Mouse (Mus musculus): ENCODE data around the gene Pex7. TPM values are rescaled to one million over a fixed set of nuclear protein-coding genes. Genes with fewer than 3 reads are reported as not detected.

The Pex7 gene
- polyA plus RNA-seq, 1 experiment from 2014 or later = 22.7 TPM

DNA sequence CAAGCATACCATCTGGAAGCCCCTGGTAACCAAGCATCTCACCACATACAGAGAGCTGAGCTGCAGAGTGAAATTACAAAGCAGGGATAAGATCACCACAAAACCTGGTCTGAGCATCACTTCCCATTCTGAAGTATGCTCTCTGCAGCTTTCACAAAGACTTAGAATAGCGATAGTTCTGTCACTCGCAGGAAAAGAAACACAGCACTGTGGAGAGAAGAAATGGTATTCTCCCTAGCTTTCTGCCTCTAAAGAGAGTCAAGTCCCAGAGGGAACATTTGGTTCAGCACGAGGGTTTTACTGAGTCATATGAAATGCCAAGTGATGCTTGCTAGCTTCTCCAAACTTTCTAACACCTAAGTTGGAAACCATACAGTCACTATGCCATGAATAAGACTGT lies 17.6 kb downstream of the Pex7 start:
- Histone ChIP-seq H3K9me3 (replicated peaks; ENCODE audit: control insufficient read depth, low read length) (no peaks in the 10 kb centered on the region), H3K9ac (replicated peaks; ENCODE audit: low read length) (no peak overlapping the region), H3K36me3 (replicated peaks; ENCODE audit: control insufficient read depth, insufficient read depth, low read depth, low read length) (no peaks in the 10 kb centered on the region), H3K4me1 (ENCODE audit: control insufficient read depth, insufficient read depth, low read length) (no peaks in the 10 kb centered on the region), H3K4me2 (ENCODE audit: low read depth, low read length) (no peak overlapping the region), H3K27me3 (ENCODE audit: control insufficient read depth, insufficient read depth, low read length) (no peaks in the 10 kb centered on the region), H3K4me3 (ENCODE audit: low read depth, low read length) (no peak overlapping the region), H3K27ac (replicated peaks; ENCODE audit: low read depth, low read length) (no peak overlapping the region)
- ATAC-seq (replicated peaks; ENCODE audit: insufficient number of reproducible peaks, low FRiP score, low TSS enrichment, low read depth) = no peak
- WGBS = 84% methylated on average over 3 of the region's 3 CpGs
- DNase-seq (ENCODE audit: low spot score) = no peak

DNA sequence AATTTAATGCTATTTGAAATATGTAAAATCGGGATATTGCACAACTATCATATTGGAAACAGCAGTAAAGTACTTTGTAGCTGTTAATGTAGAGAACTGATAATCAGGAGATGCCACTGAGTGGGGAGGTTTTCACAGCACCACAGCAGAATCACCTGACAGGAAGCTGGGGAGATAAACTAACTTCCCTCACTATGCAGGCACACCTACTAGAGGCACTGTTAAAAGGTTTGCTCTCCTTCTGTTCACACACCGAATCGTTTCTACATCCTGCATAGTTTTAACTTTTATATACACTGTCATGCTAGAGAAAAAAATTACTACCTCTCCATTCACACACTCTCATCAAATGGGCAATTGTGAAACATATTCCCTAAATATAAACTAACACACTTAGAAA lies 21.2 kb downstream of the Pex7 start:
- no peak overlapping the region for H3K4me3 ChIP-seq (ENCODE audit: low read depth, low read length)
- no peaks in the 10 kb centered on the region for H3K4me1 ChIP-seq (ENCODE audit: control insufficient read depth, insufficient read depth, low read length)
- H3K9me3 ChIP-seq (replicated peaks; ENCODE audit: control insufficient read depth, low read length) = no peaks in the 10 kb centered on the region
- H3K27me3 ChIP-seq (ENCODE audit: control insufficient read depth, insufficient read depth, low read length) = no peaks in the 10 kb centered on the region
- H3K9ac ChIP-seq (replicated peaks; ENCODE audit: low read length) = no peak overlapping the region
- H3K36me3 ChIP-seq (replicated peaks; ENCODE audit: control insufficient read depth, insufficient read depth, low read depth, low read length) = no peaks in the 10 kb centered on the region
- no peak overlapping the region for H3K4me2 ChIP-seq (ENCODE audit: low read depth, low read length)
- 90% methylated on average over 3 of the region's 3 CpGs for WGBS
- DNase-seq (ENCODE audit: low spot score) (no peak), ATAC-seq (replicated peaks; ENCODE audit: insufficient number of reproducible peaks, low FRiP score, low TSS enrichment, low read depth) (no peak)
- no peak overlapping the region for H3K27ac ChIP-seq (replicated peaks; ENCODE audit: low read depth, low read length)

DNA sequence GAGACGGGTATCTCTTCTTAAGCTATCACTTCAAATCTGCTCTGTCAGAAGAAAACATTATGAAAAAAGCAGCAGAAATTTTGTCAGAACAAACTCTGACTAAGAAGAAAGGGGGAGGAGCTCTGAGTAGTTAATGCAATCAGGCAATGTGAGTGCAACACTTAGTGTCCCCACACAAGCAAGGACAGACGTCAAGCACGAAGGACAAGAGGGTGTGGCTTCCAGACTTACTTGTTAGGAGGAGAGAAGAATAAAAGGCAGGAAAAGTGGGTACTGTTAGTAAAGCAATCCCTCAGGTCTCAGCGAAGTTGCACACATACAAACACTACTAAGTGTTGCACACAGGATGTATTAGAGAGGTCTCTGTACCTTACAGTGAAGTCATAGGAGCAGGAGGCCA lies 23.1 kb downstream of the Pex7 start:
- DNase-seq (ENCODE audit: low spot score) = no peak
- no peak overlapping the region for H3K9ac ChIP-seq (replicated peaks; ENCODE audit: low read length)
- H3K9me3 ChIP-seq (replicated peaks; ENCODE audit: control insufficient read depth, low read length) = no peaks in the 10 kb centered on the region
- no peak overlapping the region for H3K4me2 ChIP-seq (ENCODE audit: low read depth, low read length)
- H3K27me3 ChIP-seq (ENCODE audit: control insufficient read depth, insufficient read depth, low read length) = no peaks in the 10 kb centered on the region
- H3K27ac ChIP-seq (replicated peaks; ENCODE audit: low read depth, low read length) = no peak overlapping the region
- no peak for ATAC-seq (replicated peaks; ENCODE audit: insufficient number of reproducible peaks, low FRiP score, low TSS enrichment, low read depth)
- H3K4me3 ChIP-seq (ENCODE audit: low read depth, low read length) = no peak overlapping the region
- H3K36me3 ChIP-seq (replicated peaks; ENCODE audit: control insufficient read depth, insufficient read depth, low read depth, low read length) = no peaks in the 10 kb centered on the region
- H3K4me1 ChIP-seq (ENCODE audit: control insufficient read depth, insufficient read depth, low read length) = no peaks in the 10 kb centered on the region
- 75% methylated on average over 4 of the region's 4 CpGs for WGBS

DNA sequence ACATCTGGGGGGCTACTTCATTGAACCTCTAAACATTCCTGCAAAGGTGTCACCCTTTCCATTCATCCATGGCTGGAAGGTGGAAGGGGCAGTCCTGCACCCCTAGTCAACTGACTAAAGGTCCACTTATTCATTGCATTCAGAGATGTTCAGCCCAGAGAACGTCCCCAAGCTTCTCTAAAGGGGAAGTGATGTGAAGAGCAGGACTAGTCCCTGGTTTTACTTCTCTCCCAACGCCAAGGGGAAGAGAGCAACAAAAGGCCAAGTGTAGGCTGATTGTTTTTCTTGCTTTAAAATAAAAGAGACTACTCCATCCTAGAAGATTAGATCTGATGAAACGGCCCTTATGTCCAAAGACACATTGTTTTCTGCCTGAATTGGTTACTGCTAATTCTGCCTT lies 27.1 kb downstream of the Pex7 start:
- 73% methylated on average over 3 of the region's 3 CpGs for WGBS
- Histone ChIP-seq H3K4me1 (ENCODE audit: control insufficient read depth, insufficient read depth, low read length) (no peaks in the 10 kb centered on the region), H3K27ac (replicated peaks; ENCODE audit: low read depth, low read length) (no peak overlapping the region), H3K9ac (replicated peaks; ENCODE audit: low read length) (no peak overlapping the region), H3K27me3 (ENCODE audit: control insufficient read depth, insufficient read depth, low read length) (no peaks in the 10 kb centered on the region), H3K4me2 (ENCODE audit: low read depth, low read length) (no peak overlapping the region), H3K9me3 (replicated peaks; ENCODE audit: control insufficient read depth, low read length) (no peaks in the 10 kb centered on the region), H3K4me3 (ENCODE audit: low read depth, low read length) (no peak overlapping the region), H3K36me3 (replicated peaks; ENCODE audit: control insufficient read depth, insufficient read depth, low read depth, low read length) (no peaks in the 10 kb centered on the region)
- DNase-seq (ENCODE audit: low spot score) (no peak), ATAC-seq (replicated peaks; ENCODE audit: insufficient number of reproducible peaks, low FRiP score, low TSS enrichment, low read depth) (no peak)

DNA sequence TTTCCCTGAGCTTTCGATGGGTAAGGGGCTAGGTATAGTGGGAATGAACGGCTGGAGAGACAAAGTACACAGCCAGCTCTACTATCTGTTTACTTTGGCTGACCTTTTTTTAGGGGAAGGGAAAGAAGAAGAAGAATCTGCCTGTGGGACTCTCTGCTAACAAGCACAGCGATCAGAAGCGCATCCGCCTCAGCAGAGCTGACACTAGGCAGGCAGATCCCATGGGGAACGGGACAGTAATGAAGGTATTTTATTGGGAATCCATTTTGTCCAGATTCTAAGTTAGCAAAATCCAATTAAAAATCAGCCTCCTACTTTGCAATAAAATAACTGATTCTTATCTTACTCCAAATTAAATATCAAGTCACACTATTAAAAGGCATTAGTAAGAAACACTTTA lies 28.3 kb downstream of the Pex7 start:
- Histone ChIP-seq H3K4me1 (ENCODE audit: control insufficient read depth, insufficient read depth, low read length) (no peaks in the 10 kb centered on the region), H3K9ac (replicated peaks; ENCODE audit: low read length) (no peak overlapping the region), H3K27ac (replicated peaks; ENCODE audit: low read depth, low read length) (no peak overlapping the region), H3K4me3 (ENCODE audit: low read depth, low read length) (no peak overlapping the region), H3K4me2 (ENCODE audit: low read depth, low read length) (no peak overlapping the region), H3K27me3 (ENCODE audit: control insufficient read depth, insufficient read depth, low read length) (no peaks in the 10 kb centered on the region), H3K9me3 (replicated peaks; ENCODE audit: control insufficient read depth, low read length) (no peaks in the 10 kb centered on the region), H3K36me3 (replicated peaks; ENCODE audit: control insufficient read depth, insufficient read depth, low read depth, low read length) (no peaks in the 10 kb centered on the region)
- DNase-seq (ENCODE audit: low spot score) (no peak), ATAC-seq (replicated peaks; ENCODE audit: insufficient number of reproducible peaks, low FRiP score, low TSS enrichment, low read depth) (no peak)
- WGBS = 70% methylated on average over 6 of the region's 6 CpGs

DNA sequence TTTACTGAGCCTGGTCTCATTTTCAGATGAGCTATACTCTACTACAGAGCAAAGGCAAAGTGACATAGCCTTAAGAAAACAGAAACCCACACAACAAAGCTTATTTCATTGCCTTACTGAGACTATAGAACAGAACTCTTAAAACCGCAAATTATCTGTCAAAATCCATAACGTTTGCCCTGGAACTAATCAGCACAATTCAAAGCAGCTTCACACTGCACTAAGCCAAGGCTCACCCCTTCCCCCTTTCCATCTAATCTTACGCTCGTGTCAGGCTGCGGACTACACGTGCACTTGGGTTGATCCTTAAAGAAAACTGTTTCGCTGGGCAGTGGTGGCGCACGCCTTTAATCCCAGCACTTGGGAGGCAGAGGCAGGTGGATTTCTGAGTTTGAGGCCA lies 29.8 kb downstream of the Pex7 start:
- H3K9me3 ChIP-seq (replicated peaks; ENCODE audit: control insufficient read depth, low read length) = no peaks in the 10 kb centered on the region
- no peaks in the 10 kb centered on the region for H3K36me3 ChIP-seq (replicated peaks; ENCODE audit: control insufficient read depth, insufficient read depth, low read depth, low read length)
- H3K4me1 ChIP-seq (ENCODE audit: control insufficient read depth, insufficient read depth, low read length) = no peaks in the 10 kb centered on the region
- no peak for DNase-seq (ENCODE audit: low spot score)
- no peak overlapping the region for H3K9ac ChIP-seq (replicated peaks; ENCODE audit: low read length)
- H3K4me3 ChIP-seq (ENCODE audit: low read depth, low read length) = no peak overlapping the region
- H3K27ac ChIP-seq (replicated peaks; ENCODE audit: low read depth, low read length) = no peak overlapping the region
- no peak for ATAC-seq (replicated peaks; ENCODE audit: insufficient number of reproducible peaks, low FRiP score, low TSS enrichment, low read depth)
- no peak overlapping the region for H3K4me2 ChIP-seq (ENCODE audit: low read depth, low read length)
- 78% methylated on average over 9 of the region's 9 CpGs for WGBS
- no peaks in the 10 kb centered on the region for H3K27me3 ChIP-seq (ENCODE audit: control insufficient read depth, insufficient read depth, low read length)

DNA sequence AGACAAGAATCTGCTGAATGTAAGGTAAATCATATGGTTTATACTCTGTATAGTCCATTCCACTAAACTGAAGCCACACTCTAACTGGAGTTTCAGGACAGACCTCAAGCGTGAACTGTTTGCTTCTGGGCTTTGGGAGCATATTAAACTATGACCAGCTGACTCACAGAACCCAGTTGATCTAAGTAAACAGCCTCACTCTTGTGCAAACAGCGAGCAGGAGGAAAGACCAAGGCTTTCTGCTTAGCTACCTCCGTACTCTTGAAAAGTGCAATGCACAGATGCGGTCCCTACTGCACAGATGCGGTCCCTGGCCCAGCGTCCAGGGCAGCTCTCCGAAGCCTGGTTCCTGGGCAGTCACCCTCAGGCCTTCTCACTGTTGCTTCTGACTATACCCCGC lies 30.2 kb downstream of the Pex7 start:
- no peak overlapping the region for H3K4me3 ChIP-seq (ENCODE audit: low read depth, low read length)
- no peaks in the 10 kb centered on the region for H3K4me1 ChIP-seq (ENCODE audit: control insufficient read depth, insufficient read depth, low read length)
- no peak overlapping the region for H3K9ac ChIP-seq (replicated peaks; ENCODE audit: low read length)
- no peak overlapping the region for H3K4me2 ChIP-seq (ENCODE audit: low read depth, low read length)
- no peaks in the 10 kb centered on the region for H3K36me3 ChIP-seq (replicated peaks; ENCODE audit: control insufficient read depth, insufficient read depth, low read depth, low read length)
- H3K27me3 ChIP-seq (ENCODE audit: control insufficient read depth, insufficient read depth, low read length) = no peaks in the 10 kb centered on the region
- H3K9me3 ChIP-seq (replicated peaks; ENCODE audit: control insufficient read depth, low read length) = no peaks in the 10 kb centered on the region
- no peak for DNase-seq (ENCODE audit: low spot score)
- no peak overlapping the region for H3K27ac ChIP-seq (replicated peaks; ENCODE audit: low read depth, low read length)
- ATAC-seq (replicated peaks; ENCODE audit: insufficient number of reproducible peaks, low FRiP score, low TSS enrichment, low read depth) = no peak
- 83% methylated on average over 8 of the region's 8 CpGs for WGBS

DNA sequence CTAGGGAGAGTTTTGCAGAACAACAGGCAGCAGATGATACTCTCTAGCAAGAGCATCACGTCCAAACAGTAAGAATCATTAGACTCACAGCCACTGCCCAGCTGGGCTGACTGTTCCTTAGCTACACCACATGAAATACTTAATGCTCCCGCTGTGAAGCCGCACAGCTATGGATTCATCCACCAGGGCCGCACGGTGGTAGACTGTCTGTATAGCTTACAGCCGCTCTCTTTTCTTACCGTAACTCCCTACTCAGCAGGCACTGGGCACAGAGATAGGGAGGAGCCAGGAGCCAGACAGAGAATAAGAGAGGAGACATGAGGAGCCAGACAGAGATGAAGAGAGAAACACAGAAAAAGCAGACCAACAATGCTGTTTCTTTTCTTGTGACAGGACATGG lies 30.8 kb downstream of the Pex7 start:
- WGBS = 70% methylated on average over 7 of the region's 7 CpGs
- Histone ChIP-seq H3K27me3 (ENCODE audit: control insufficient read depth, insufficient read depth, low read length) (no peaks in the 10 kb centered on the region), H3K4me2 (ENCODE audit: low read depth, low read length) (no peak overlapping the region), H3K4me3 (ENCODE audit: low read depth, low read length) (no peak overlapping the region), H3K9ac (replicated peaks; ENCODE audit: low read length) (no peak overlapping the region), H3K4me1 (ENCODE audit: control insufficient read depth, insufficient read depth, low read length) (no peaks in the 10 kb centered on the region), H3K36me3 (replicated peaks; ENCODE audit: control insufficient read depth, insufficient read depth, low read depth, low read length) (no peaks in the 10 kb centered on the region), H3K9me3 (replicated peaks; ENCODE audit: control insufficient read depth, low read length) (no peaks in the 10 kb centered on the region), H3K27ac (replicated peaks; ENCODE audit: low read depth, low read length) (no peak overlapping the region)
- DNase-seq (ENCODE audit: low spot score) (no peak), ATAC-seq (replicated peaks; ENCODE audit: insufficient number of reproducible peaks, low FRiP score, low TSS enrichment, low read depth) (no peak)

DNA sequence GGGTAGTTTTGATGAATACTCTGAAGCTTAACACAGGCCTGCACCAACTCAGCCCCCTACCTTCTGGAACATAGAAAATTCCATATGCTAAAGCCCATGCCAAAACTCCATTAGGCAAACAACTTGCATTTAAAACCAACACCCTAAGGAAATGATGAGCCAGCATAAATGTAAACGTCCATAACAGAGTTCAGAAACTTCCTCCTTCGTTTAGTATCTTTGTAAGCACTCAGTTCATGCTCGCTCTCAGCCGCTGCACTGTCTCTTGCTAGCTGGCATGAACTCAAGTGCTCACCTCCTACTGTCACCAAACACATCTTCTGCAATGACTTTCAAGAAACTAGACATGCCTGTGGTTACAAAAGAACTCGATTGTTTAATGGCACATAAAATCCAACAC lies 32.1 kb downstream of the Pex7 start:
- 90% methylated on average over 5 of the region's 5 CpGs for WGBS
- DNase-seq (ENCODE audit: low spot score) = no peak

More for the DNA sequence above, 32.1 kb downstream of the Pex7 start:
- H3K4me2 ChIP-seq (ENCODE audit: low read depth, low read length) = no peak overlapping the region
- H3K27ac ChIP-seq (replicated peaks; ENCODE audit: low read depth, low read length) = no peak overlapping the region
- no peaks in the 10 kb centered on the region for H3K27me3 ChIP-seq (ENCODE audit: control insufficient read depth, insufficient read depth, low read length)
- no peak overlapping the region for H3K9ac ChIP-seq (replicated peaks; ENCODE audit: low read length)
- no peak overlapping the region for H3K4me3 ChIP-seq (ENCODE audit: low read depth, low read length)
- no peak for ATAC-seq (replicated peaks; ENCODE audit: insufficient number of reproducible peaks, low FRiP score, low TSS enrichment, low read depth)
- H3K9me3 ChIP-seq (replicated peaks; ENCODE audit: control insufficient read depth, low read length) = no peaks in the 10 kb centered on the region
- H3K4me1 ChIP-seq (ENCODE audit: control insufficient read depth, insufficient read depth, low read length) = no peaks in the 10 kb centered on the region
- H3K36me3 ChIP-seq (replicated peaks; ENCODE audit: control insufficient read depth, insufficient read depth, low read depth, low read length) = no peaks in the 10 kb centered on the region

Measured in embryonic facial prominence, embryonic 11.5 days (tissue).